Mouse (Mus musculus): ENCODE measurements at regions not wholly inside any gene's neighbourhood (a gene's known extent, or its start where the extent isn't known, plus 50 kb on each side); places are given as distances from the start of the nearest gene placed in this dataset.

- no peak for TF ChIP-seq ZNF384 (IDR thresholded peaks at IDR 0.05; ENCODE audit: low read depth, low read length)
- TF ChIP-seq CTCF (conservative IDR thresholded peaks at IDR 0.05 in 1 of 2, IDR thresholded peaks at IDR 0.05 in 1 of 2; ENCODE audit: low read depth in 2 of 2, low read length in 2 of 2): no peak
- TF ChIP-seq POLR2AphosphoS2 (IDR thresholded peaks at IDR 0.05; ENCODE audit: low read depth, low read length): no peak
- TF ChIP-seq USF2 (conservative IDR thresholded peaks at IDR 0.05; ENCODE audit: low read depth, low read length): no peak
- no peak for TF ChIP-seq EP300 (IDR thresholded peaks at IDR 0.05; ENCODE audit: low read length)
- TF ChIP-seq POLR2A (IDR thresholded peaks at IDR 0.05; ENCODE audit: low read depth, low read length): no peak
- TF ChIP-seq KAT2A (IDR thresholded peaks at IDR 0.05; ENCODE audit: insufficient replicate concordance, low read length): no peak
- TF ChIP-seq SIN3A (IDR thresholded peaks at IDR 0.05; ENCODE audit: low read length): no peak
Observed at GRCm38 (mm10) chr13:111204580-111205285, 50.1 kb upstream of the Actbl2 start.

Data from CH12.LX (cell line).